Mouse (Mus musculus) forebrain, embryonic 15.5 days (tissue): ENCODE data around the gene Cdkal1. TPM values are rescaled to one million over a fixed set of nuclear protein-coding genes. Genes with fewer than 3 reads are reported as not detected.

Experiments
- ATAC-seq: fragments of 200-750 bp; cut with Nextera tagmentation; replicated peaks from 2 replicates; pipeline ENCODE4 v1.8.0; 2017; ENCODE audit warnings: mild to moderate bottlenecking, moderate TSS enrichment, moderate library complexity
- H3K27ac ChIP-seq: fragments of 300-500 bp; sonication (generic); replicated peaks from 2 replicates; pipeline ENCODE4 v1.5.1; 2015; ENCODE audit warnings: mild to moderate bottlenecking, inconsistent platforms
- H3K27me3 ChIP-seq: fragments of 300-500 bp; sonication (generic); 2 replicates; pipeline ENCODE4 v1.6.1; 2015; ENCODE audit warnings: inconsistent platforms
- H3K36me3 ChIP-seq: fragments of 300-500 bp; sonication (generic); 2 replicates; pipeline ENCODE4 v1.6.1; 2015; ENCODE audit warnings: mild to moderate bottlenecking, inconsistent platforms
- H3K4me1 ChIP-seq: fragments of 300-500 bp; sonication (generic); 2 replicates; pipeline ENCODE4 v1.6.1; 2015; ENCODE audit warnings: inconsistent platforms
- H3K4me2 ChIP-seq: fragments of 300-500 bp; sonication (generic); replicated peaks from 2 replicates; pipeline ENCODE4 v1.6.1; 2015; ENCODE audit warnings: mild to moderate bottlenecking, inconsistent platforms
- H3K4me3 ChIP-seq: fragments of 300-500 bp; sonication (generic); 2 replicates; pipeline ENCODE4 v1.5.1; 2015; ENCODE audit warnings: mild to moderate bottlenecking, inconsistent platforms
- H3K9ac ChIP-seq: fragments of 300-500 bp; sonication (generic); replicated peaks from 2 replicates; pipeline ENCODE4 v1.6.1; 2015; ENCODE audit warnings: mild to moderate bottlenecking, inconsistent platforms
- H3K9me3 ChIP-seq: fragments of 300-500 bp; sonication (generic); 2 replicates; pipeline ENCODE4 v1.6.1; 2016; ENCODE audit warnings: inconsistent platforms
- WGBS: fragments of 180-500 bp; shearing (Covaris S2); methylation state at CpG from one replicate; pipeline ENCODE4 v1.1.7; 2015; ENCODE audit warnings: mixed read lengths; 5-methylcytosine and 5-hydroxymethylcytosine counted together
- polyA plus RNA-seq: library from polyadenylated mRNA; unstranded; fragments of >200 nt; fragmentation: Nextera tagmentation; extraction: Ambion mirVana; gene quantifications from 2 replicates; pipeline ENCODE4 v1.2.1, GENCODE M21; 2015

Cdkal1 gene
- polyA plus RNA-seq, 1 experiment from 2014 or later, result 28.0 TPM

DNA sequence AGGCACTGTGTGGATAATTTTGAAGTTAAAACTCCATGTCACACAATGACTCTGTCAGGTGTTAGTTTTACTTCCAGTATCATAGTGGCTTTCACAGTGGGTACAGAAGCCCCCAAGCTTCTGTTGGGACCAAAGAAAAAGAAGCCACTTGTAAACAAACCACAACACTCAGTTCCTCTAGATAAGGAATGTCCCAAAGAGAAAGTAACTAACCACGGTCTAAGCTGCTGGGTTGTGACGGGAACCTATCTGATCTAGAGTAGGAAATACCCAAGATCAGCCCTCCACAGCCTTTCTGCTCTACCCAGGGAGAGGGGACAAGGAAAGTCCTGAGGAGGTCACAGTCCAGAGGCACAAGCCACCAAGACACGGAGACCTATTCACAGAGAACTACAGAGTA lies 99.4 kb downstream of the Cdkal1 start:
- Histone ChIP-seq H3K4me3 (no peak overlapping the region), H3K27ac (no peak overlapping the region), H3K9me3 (no peaks in the 10 kb centered on the region), H3K4me1 (peaks cover 20% of the 10 kb centered on the region), H3K4me2 (no peak overlapping the region), H3K36me3 (no peaks in the 10 kb centered on the region), H3K27me3 (no peaks in the 10 kb centered on the region), H3K9ac (no peak overlapping the region)
- ATAC-seq, result no peak
- 88% methylated on average over 3 of the region's 3 CpGs for WGBS

DNA sequence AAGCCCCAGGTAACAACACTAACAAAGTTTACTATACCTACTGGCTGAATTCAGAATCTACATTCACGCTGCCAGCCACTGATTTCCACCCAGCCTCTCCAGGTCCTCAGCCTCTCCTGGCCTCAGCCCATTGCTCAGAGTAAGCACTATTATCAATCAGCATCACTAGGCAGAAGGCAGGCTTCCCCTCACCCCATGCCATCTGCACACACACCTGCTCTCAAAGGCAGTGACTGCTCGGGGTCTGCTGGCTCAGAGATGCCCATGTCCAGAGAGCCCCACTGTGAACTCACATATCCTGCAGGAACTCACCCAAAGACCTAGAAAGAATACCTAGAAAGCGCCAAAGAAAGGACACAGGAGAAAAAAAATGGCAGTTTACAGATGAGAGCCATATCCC lies 102.2 kb downstream of the Cdkal1 start:
- no peak overlapping the region for H3K4me2 ChIP-seq
- no peak overlapping the region for H3K9ac ChIP-seq
- 72% methylated on average over 3 of the region's 3 CpGs for WGBS
- no peaks in the 10 kb centered on the region for H3K27me3 ChIP-seq
- no peak overlapping the region for H3K4me3 ChIP-seq
- 0 out of 2 replicates have a peak, but pooled peaks have one; percentile 38 for ATAC-seq
- no peak overlapping the region for H3K27ac ChIP-seq
- H3K36me3 ChIP-seq, result no peaks in the 10 kb centered on the region
- H3K4me1 ChIP-seq, result no peaks in the 10 kb centered on the region
- no peaks in the 10 kb centered on the region for H3K9me3 ChIP-seq

DNA sequence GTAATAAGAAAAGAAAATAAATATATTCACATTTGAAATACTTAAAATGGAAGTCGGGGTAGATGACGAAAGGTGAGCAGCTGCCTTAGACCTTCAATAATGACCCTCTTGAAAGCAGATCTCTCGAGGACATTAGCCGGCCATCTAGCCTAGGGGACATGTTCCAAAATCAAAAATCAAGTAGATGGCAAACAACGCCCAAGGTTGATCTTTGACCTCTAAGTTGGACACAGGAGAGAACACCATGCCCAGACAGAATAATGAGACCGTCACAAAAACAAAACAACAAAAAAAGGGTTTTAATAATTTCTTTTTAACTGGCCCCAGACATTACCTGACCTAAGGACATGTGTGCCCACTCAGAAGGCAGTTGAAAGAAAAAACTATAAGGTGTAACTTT lies 103.4 kb downstream of the Cdkal1 start:
- no peak for ATAC-seq
- Histone ChIP-seq H3K9ac (no peak overlapping the region), H3K27me3 (no peaks in the 10 kb centered on the region), H3K4me1 (peaks cover 5% of the 10 kb centered on the region), H3K4me3 (no peak overlapping the region), H3K4me2 (no peak overlapping the region), H3K9me3 (no peaks in the 10 kb centered on the region), H3K27ac (no peak overlapping the region), H3K36me3 (no peaks in the 10 kb centered on the region)
- 93% methylated on average over 6 of the region's 6 CpGs for WGBS

GRCm38 (mm10) chr13:29751201-29751600 lies 104.3 kb downstream of the Cdkal1 start:
- 84% methylated on average over 5 of the region's 5 CpGs for WGBS
- Histone ChIP-seq H3K4me3 (no peak overlapping the region), H3K27ac (no peak overlapping the region), H3K36me3 (no peaks in the 10 kb centered on the region), H3K9ac (no peak overlapping the region), H3K9me3 (no peaks in the 10 kb centered on the region), H3K4me2 (no peak overlapping the region), H3K4me1 (peaks cover 13% of the 10 kb centered on the region), H3K27me3 (no peaks in the 10 kb centered on the region)
- no peak for ATAC-seq

- no peak for ATAC-seq
- H3K9me3 ChIP-seq, result no peaks in the 10 kb centered on the region
- peaks cover 26% of the 10 kb centered on the region for H3K4me1 ChIP-seq
- peak overlapping the region; percentile 45; the same call in 1 of the 2 replicates for H3K27ac ChIP-seq
- no peak overlapping the region for H3K4me3 ChIP-seq
- no peak overlapping the region for H3K4me2 ChIP-seq
- 53% methylated on average over 3 of the region's 3 CpGs for WGBS
- H3K36me3 ChIP-seq, result no peaks in the 10 kb centered on the region
- H3K27me3 ChIP-seq, result no peaks in the 10 kb centered on the region
- H3K9ac ChIP-seq, result no peak overlapping the region
Measured at GRCm38 (mm10) chr13:29747347-29747647, 108.2 kb downstream of the Cdkal1 start.

DNA sequence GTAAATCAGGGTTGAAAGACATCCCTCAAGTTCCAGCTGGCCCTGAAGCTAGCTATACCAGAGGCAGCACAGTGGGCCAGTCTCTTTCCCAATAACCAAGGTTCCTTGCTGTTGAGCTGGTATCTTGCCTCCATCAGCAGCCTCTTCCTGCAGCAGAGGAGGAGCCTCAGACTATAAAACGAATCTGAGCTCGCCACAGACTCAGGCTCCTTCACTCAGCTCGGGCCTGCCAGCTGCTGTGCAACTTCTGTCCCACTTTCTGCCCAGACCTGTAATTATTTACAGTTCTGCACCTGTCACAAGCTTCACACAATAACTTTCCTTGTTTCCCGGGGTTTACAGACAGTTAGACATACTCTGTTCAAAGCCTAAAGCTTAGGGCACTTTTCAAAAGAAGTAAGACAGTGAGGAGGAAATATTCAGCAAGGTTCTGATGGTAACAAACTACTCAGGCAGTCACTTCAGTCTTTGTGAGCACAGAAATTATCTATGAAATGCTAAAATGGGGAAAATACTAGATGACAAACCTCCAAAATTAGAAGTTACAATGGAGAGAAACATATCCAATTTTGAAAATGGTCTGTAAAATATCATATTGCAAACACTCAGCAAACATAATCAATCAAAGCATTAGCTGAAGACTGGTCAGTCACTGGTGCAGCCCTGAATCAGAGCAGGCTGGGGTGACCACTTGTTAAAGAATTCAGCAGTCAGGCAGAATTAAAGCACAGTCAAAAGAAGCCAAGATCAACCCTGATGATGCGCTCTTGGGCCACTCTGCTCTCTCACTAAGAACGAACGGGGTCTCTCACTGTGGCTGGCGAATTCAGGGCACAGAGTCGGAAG lies 108.8 kb downstream of the Cdkal1 start:
- peak; percentile 70 for ATAC-seq
- no peak overlapping the region for H3K9ac ChIP-seq
- peak overlapping the region; percentile 45 for H3K27ac ChIP-seq
- H3K4me2 ChIP-seq, result no peak overlapping the region
- H3K4me1 ChIP-seq, result peaks cover 26% of the 10 kb centered on the region
- H3K4me3 ChIP-seq, result no peak overlapping the region
- no peaks in the 10 kb centered on the region for H3K9me3 ChIP-seq
- WGBS, result 44% methylated on average over 9 of the region's 9 CpGs
- H3K36me3 ChIP-seq, result no peaks in the 10 kb centered on the region
- no peaks in the 10 kb centered on the region for H3K27me3 ChIP-seq

DNA sequence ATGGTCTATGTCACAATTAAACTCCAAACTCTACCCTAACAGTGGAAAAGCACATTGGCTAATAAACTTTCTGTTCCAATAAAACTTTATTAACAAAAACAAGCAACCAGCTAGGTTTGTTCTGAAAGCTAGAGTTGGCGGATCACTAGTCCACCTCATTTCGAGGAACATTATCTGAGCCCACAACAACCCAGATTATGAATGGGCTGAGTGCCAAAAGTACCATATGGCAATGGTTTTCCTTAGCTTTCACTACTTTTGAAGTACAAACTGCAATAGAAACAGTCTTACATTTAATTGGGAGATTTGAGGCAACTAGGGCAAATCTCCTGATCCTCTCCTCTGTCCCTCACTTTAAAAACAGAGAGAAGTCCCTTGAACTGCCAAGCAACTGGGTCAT lies 110.4 kb downstream of the Cdkal1 start:
- no peak overlapping the region for H3K9ac ChIP-seq
- H3K4me1 ChIP-seq, result peaks cover 26% of the 10 kb centered on the region
- H3K9me3 ChIP-seq, result no peaks in the 10 kb centered on the region
- no peaks in the 10 kb centered on the region for H3K27me3 ChIP-seq
- no peak overlapping the region for H3K4me2 ChIP-seq
- no peaks in the 10 kb centered on the region for H3K36me3 ChIP-seq
- no peak overlapping the region; the same call in 1 of the 2 replicates for H3K27ac ChIP-seq
- WGBS, result 41% methylated on average over 2 of the region's 2 CpGs
- no peak for ATAC-seq
- no peak overlapping the region for H3K4me3 ChIP-seq

DNA sequence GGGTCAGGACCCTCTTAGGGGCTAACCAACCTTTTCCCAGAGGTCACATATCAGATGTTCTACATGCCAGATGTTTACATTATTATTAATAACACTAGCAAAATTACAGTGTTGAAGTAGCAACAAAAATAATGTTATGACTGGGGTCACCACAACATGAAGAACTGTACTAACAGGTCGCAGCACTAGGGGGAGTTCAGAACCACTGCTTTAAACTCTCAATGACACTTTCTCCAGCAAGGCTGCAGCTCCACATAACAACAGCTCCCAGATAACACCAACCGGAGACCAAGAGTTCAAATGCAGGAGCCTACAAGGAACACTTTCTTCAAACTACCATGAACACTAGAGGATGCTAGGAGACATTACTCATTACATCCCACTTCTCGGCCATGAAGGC lies 111.3 kb downstream of the Cdkal1 start:
- Histone ChIP-seq H3K9ac (no peak overlapping the region), H3K4me2 (no peak overlapping the region), H3K27me3 (no peaks in the 10 kb centered on the region), H3K36me3 (no peaks in the 10 kb centered on the region), H3K27ac (no peak overlapping the region), H3K9me3 (no peaks in the 10 kb centered on the region), H3K4me3 (no peak overlapping the region), H3K4me1 (peaks cover 26% of the 10 kb centered on the region)
- ATAC-seq, result no peak
- 87% methylated on average over 3 of the region's 3 CpGs for WGBS

GRCm38 (mm10) chr13:29743761-29744160 lies 111.7 kb downstream of the Cdkal1 start:
- H3K27ac ChIP-seq, result no peak overlapping the region
- H3K27me3 ChIP-seq, result no peaks in the 10 kb centered on the region
- H3K9me3 ChIP-seq, result no peaks in the 10 kb centered on the region
- peaks cover 26% of the 10 kb centered on the region for H3K4me1 ChIP-seq
- ATAC-seq, result no peak
- H3K4me3 ChIP-seq, result no peak overlapping the region
- no peak overlapping the region for H3K9ac ChIP-seq
- H3K36me3 ChIP-seq, result no peaks in the 10 kb centered on the region
- 73% methylated on average over 4 of the region's 4 CpGs for WGBS
- H3K4me2 ChIP-seq, result no peak overlapping the region

- no peak overlapping the region for H3K4me2 ChIP-seq
- H3K4me3 ChIP-seq, result no peak overlapping the region
- H3K4me1 ChIP-seq, result peaks cover 12% of the 10 kb centered on the region
- WGBS, result 62% methylated on average over 5 of the region's 5 CpGs
- no peaks in the 10 kb centered on the region for H3K27me3 ChIP-seq
- no peaks in the 10 kb centered on the region for H3K9me3 ChIP-seq
- H3K9ac ChIP-seq, result no peak overlapping the region
- peak overlapping the region; percentile 46; the same call in 1 of the 2 replicates for H3K27ac ChIP-seq
- peak; percentile 78 for ATAC-seq
- no peaks in the 10 kb centered on the region for H3K36me3 ChIP-seq
Measured at GRCm38 (mm10) chr13:29737675-29738461, 117.6 kb downstream of the Cdkal1 start.

GRCm38 (mm10) chr13:29734496-29734895 lies 121.0 kb downstream of the Cdkal1 start:
- H3K27ac ChIP-seq, result no peak overlapping the region
- no peaks in the 10 kb centered on the region for H3K36me3 ChIP-seq
- no peaks in the 10 kb centered on the region for H3K9me3 ChIP-seq
- no peak overlapping the region for H3K4me3 ChIP-seq
- no peak overlapping the region for H3K9ac ChIP-seq
- no peaks in the 10 kb centered on the region for H3K27me3 ChIP-seq
- peaks cover 12% of the 10 kb centered on the region for H3K4me1 ChIP-seq
- ATAC-seq, result no peak
- H3K4me2 ChIP-seq, result no peak overlapping the region

GRCm38 (mm10) chr13:29726154-29726825 lies 129.2 kb downstream of the Cdkal1 start:
- WGBS, result 91% methylated on average over 5 of the region's 5 CpGs
- H3K4me1 ChIP-seq, result no peaks in the 10 kb centered on the region

More at GRCm38 (mm10) chr13:29726154-29726825, 129.2 kb downstream of the Cdkal1 start:
- no peaks in the 10 kb centered on the region for H3K27me3 ChIP-seq
- no peaks in the 10 kb centered on the region for H3K36me3 ChIP-seq
- H3K4me2 ChIP-seq, result no peak overlapping the region
- H3K9me3 ChIP-seq, result no peaks in the 10 kb centered on the region
- H3K4me3 ChIP-seq, result no peak overlapping the region
- H3K9ac ChIP-seq, result no peak overlapping the region
- no peak for ATAC-seq
- no peak overlapping the region for H3K27ac ChIP-seq
